Mouse (Mus musculus): ENCODE measurements around the gene Atf5. TPM values are rescaled to one million over a fixed set of nuclear protein-coding genes. Genes with fewer than 3 reads are reported as not detected.

The Atf5 gene
- polyA plus RNA-seq, 1 experiment from 2014 or later, result 3.3 TPM

DNA sequence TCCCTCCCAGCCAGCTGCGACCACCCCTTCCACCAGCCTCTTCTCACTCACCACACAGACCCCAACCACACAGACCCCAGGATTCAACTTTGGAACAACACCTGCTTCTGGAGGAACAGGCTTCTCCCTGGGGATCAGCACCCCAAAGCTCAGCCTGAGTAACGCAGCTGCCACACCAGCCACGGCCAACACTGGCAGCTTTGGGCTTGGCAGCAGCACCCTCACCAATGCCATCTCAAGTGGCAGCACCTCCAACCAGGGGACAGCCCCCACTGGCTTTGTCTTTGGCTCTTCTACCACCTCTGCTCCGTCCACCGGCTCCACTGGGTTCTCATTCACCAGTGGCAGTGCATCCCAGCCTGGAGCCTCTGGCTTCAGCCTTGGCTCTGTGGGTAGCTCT lies 12.2 kb upstream of the Atf5 start:
- Histone ChIP-seq H3K27me3 (ENCODE audit: control insufficient read depth, insufficient read depth, low read depth, low read length) (no peaks in the 10 kb centered on the region), H3K27ac (ENCODE audit: low read length) (no peak overlapping the region), H3K4me1 (replicated peaks; ENCODE audit: control insufficient read depth, insufficient read depth, low read length) (peaks cover 8% of the 10 kb centered on the region), H3K4me2 (ENCODE audit: low read depth, low read length) (no peak overlapping the region), H3K36me3 (ENCODE audit: control insufficient read depth, insufficient read depth, low read length) (peaks cover 29% of the 10 kb centered on the region), H3K4me3 (ENCODE audit: low read length) (no peak overlapping the region), H3K9ac (ENCODE audit: low read length) (no peak overlapping the region), H3K9me3 (ENCODE audit: control insufficient read depth, low read length) (no peaks in the 10 kb centered on the region)
- no peak for ATAC-seq (ENCODE audit: low read depth)
- 89% methylated on average over 5 of the region's 5 CpGs for WGBS

DNA sequence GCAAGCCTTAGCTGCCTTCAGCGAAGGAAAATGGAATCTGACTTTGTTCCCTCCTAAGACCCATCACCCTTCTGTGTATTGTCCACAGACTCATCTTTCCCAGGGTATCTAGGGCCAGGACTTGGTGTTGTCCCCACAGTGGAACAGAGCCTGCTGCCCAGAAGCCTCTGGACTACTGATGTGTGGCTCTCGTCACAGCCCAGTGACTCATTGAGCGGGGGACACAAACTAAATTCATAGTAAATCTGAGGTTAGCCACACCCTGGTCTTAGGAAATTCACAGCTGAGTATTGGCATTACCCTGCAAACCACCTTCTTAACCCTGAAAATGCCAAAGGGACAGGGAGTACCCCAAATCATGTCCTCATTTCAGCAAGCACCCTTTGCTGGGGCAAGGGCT lies 10.3 kb upstream of the Atf5 start:
- Histone ChIP-seq H3K4me2 (ENCODE audit: low read depth, low read length) (no peak overlapping the region), H3K4me3 (ENCODE audit: low read length) (no peak overlapping the region), H3K4me1 (replicated peaks; ENCODE audit: control insufficient read depth, insufficient read depth, low read length) (peaks cover 8% of the 10 kb centered on the region; the same call in 1 of the 2 replicates), H3K9ac (ENCODE audit: low read length) (no peak overlapping the region), H3K27ac (ENCODE audit: low read length) (no peak overlapping the region), H3K36me3 (ENCODE audit: control insufficient read depth, insufficient read depth, low read length) (peaks cover 29% of the 10 kb centered on the region), H3K27me3 (ENCODE audit: control insufficient read depth, insufficient read depth, low read depth, low read length) (no peaks in the 10 kb centered on the region), H3K9me3 (ENCODE audit: control insufficient read depth, low read length) (no peaks in the 10 kb centered on the region)
- 80% methylated on average over 3 of the region's 3 CpGs for WGBS
- no peak for ATAC-seq (ENCODE audit: low read depth)

DNA sequence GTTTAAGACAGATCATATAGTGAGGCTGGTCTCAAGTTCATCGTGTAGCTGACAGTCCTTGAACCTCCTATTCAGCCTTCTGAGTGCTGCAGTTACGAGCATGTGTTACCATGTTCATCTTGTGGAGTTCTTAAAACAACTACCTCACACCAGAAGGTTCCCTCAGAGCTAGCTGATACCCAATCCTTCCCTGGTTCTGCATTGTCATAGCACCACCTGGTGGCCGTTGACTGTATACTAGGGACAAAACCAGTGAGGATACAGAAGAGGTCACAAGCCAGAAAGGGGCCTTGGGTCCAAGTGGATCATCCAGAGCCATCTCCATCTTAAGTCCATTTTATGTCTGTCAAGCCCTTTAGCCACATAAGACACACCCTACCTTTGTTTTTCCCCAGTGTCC lies 8.4 kb upstream of the Atf5 start:
- Histone ChIP-seq H3K36me3 (ENCODE audit: control insufficient read depth, insufficient read depth, low read length) (peaks cover 13% of the 10 kb centered on the region), H3K9me3 (ENCODE audit: control insufficient read depth, low read length) (no peaks in the 10 kb centered on the region), H3K4me3 (ENCODE audit: low read length) (no peak overlapping the region), H3K27me3 (ENCODE audit: control insufficient read depth, insufficient read depth, low read depth, low read length) (no peaks in the 10 kb centered on the region), H3K27ac (ENCODE audit: low read length) (no peak overlapping the region), H3K4me1 (replicated peaks; ENCODE audit: control insufficient read depth, insufficient read depth, low read length) (peaks cover 13% of the 10 kb centered on the region), H3K9ac (ENCODE audit: low read length) (no peak overlapping the region), H3K4me2 (ENCODE audit: low read depth, low read length) (no peak overlapping the region)
- peak; percentile 46; the same call in 1 of the 2 replicates for ATAC-seq (ENCODE audit: low read depth)
- WGBS, result 16% methylated on average over 3 of the region's 3 CpGs

DNA sequence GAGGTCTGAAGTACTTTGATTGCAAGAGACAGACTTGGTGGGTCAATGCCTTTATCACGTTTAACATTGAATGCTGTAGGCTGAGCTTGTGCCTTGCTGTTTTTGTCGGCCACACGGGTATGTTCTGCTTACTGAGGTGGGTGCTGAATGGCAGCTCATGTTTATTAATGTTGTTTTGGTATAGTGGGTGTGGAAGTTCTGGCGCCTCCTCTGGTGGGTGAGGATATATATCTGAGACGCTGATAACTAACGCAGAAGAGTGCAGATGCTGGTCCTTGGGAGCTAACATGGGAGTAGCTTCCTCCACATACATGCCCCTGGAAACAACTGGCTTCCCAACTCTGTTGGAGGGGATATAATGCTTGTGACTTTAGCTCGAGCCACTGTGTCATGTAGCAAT lies 7.0 kb upstream of the Atf5 start:
- Histone ChIP-seq H3K27ac (ENCODE audit: low read length) (no peak overlapping the region), H3K27me3 (ENCODE audit: control insufficient read depth, insufficient read depth, low read depth, low read length) (no peaks in the 10 kb centered on the region), H3K4me3 (ENCODE audit: low read length) (no peak overlapping the region), H3K4me2 (ENCODE audit: low read depth, low read length) (no peak overlapping the region), H3K9ac (ENCODE audit: low read length) (no peak overlapping the region), H3K9me3 (ENCODE audit: control insufficient read depth, low read length) (no peaks in the 10 kb centered on the region), H3K4me1 (replicated peaks; ENCODE audit: control insufficient read depth, insufficient read depth, low read length) (peaks cover 25% of the 10 kb centered on the region), H3K36me3 (ENCODE audit: control insufficient read depth, insufficient read depth, low read length) (no peaks in the 10 kb centered on the region; the same call in 1 of the 2 replicates)
- no peak for ATAC-seq (ENCODE audit: low read depth)
- 43% methylated on average over 7 of the region's 7 CpGs for WGBS

DNA sequence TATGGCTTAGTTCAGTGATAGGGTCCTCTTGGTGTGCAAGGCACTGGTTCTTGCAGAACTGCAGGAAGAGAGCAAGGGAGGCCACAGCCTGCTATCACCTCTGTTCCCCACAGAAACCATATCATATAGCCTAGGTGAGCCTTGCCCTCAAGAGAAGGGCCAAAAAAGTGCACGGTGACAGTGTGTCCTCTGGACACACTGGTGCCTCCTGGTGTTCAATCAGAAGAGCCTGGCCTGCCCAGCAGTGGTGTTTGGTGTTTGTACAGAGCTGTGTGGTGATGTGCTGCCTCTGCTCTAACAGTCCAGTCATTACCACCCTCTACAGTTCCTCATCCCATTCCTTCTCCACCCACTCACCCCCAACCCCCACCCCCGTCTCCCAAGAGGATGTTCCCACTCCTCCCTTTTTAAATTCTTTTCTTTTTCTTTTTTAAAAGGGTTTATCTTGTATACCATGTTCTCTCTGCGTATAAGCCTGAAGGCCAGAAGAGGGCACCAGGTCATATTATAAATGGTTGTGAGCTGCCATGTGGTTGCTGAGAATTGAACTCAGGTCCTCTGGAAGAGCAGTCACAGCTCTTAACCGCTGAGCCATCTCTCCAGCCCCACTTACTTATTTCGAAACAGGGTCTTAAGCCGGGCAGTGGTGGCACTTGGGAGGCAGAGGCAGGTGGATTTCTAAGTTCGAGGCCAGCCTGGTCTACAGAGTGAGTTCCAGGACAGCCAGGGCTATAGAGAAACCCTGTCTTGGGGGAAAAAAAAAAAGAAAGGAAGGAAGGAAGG lies 5.4 kb upstream of the Atf5 start:
- H3K27ac ChIP-seq (ENCODE audit: low read length), result no peak overlapping the region
- no peak overlapping the region for H3K4me3 ChIP-seq (ENCODE audit: low read length)
- ATAC-seq (ENCODE audit: low read depth), result no peak
- H3K4me2 ChIP-seq (ENCODE audit: low read depth, low read length), result no peak overlapping the region
- no peaks in the 10 kb centered on the region for H3K27me3 ChIP-seq (ENCODE audit: control insufficient read depth, insufficient read depth, low read depth, low read length)
- H3K9me3 ChIP-seq (ENCODE audit: control insufficient read depth, low read length), result no peaks in the 10 kb centered on the region
- WGBS, result 76% methylated on average over 7 of the region's 7 CpGs
- peaks cover 35% of the 10 kb centered on the region for H3K4me1 ChIP-seq (replicated peaks; ENCODE audit: control insufficient read depth, insufficient read depth, low read length)
- no peaks in the 10 kb centered on the region; the same call in 1 of the 2 replicates for H3K36me3 ChIP-seq (ENCODE audit: control insufficient read depth, insufficient read depth, low read length)
- H3K9ac ChIP-seq (ENCODE audit: low read length), result no peak overlapping the region

DNA sequence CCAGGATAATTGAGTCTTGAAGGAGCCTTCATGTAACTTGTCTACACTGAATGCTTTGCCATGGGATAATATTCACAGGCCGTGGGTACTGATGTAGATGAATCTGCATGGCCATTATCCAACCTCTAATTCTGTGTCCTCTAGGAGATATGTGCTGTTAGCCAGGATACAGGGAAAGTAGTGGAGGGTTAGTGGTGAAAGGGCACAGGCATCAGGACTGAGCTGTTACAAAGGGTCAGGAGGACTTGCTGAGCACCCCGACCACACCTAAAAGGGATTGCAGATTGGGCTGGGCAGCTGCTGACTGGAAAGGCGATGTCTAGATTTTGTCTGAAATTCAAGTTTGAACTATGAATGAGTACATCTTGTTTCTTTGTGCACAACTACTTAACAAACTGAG lies 4.1 kb upstream of the Atf5 start:
- H3K9ac ChIP-seq (ENCODE audit: low read length), result no peak overlapping the region
- ATAC-seq (ENCODE audit: low read depth), result no peak
- no peak overlapping the region for H3K4me2 ChIP-seq (ENCODE audit: low read depth, low read length)
- no peaks in the 10 kb centered on the region for H3K9me3 ChIP-seq (ENCODE audit: control insufficient read depth, low read length)
- no peaks in the 10 kb centered on the region for H3K27me3 ChIP-seq (ENCODE audit: control insufficient read depth, insufficient read depth, low read depth, low read length)
- H3K27ac ChIP-seq (ENCODE audit: low read length), result no peak overlapping the region
- H3K4me1 ChIP-seq (replicated peaks; ENCODE audit: control insufficient read depth, insufficient read depth, low read length), result peaks cover 35% of the 10 kb centered on the region
- H3K36me3 ChIP-seq (ENCODE audit: control insufficient read depth, insufficient read depth, low read length), result no peaks in the 10 kb centered on the region
- WGBS, result 74% methylated on average over 3 of the region's 3 CpGs
- no peak overlapping the region for H3K4me3 ChIP-seq (ENCODE audit: low read length)

DNA sequence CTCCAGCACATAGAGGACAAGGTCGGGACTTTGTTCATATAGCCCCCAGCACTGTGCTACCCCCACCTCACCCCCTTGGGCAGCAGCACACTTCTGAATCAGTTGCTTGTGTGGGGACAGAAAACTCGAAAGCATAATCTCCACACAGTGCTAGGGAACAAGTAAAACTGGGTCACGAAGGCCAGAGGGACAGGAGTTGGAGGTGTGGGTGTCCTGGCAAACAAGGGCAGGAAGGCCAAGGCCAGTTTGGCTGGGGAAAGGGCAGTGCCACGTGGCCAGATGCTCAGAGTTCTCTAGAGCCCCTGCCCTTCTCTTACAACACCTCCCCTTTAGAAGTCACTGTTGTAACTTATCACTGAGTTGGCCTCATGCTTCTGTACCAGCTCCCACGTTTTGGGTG lies 3.4 kb upstream of the Atf5 start:
- ATAC-seq (ENCODE audit: low read depth), result no peak
- Histone ChIP-seq H3K27ac (ENCODE audit: low read length) (no peak overlapping the region), H3K9ac (ENCODE audit: low read length) (no peak overlapping the region), H3K27me3 (ENCODE audit: control insufficient read depth, insufficient read depth, low read depth, low read length) (no peaks in the 10 kb centered on the region), H3K4me3 (ENCODE audit: low read length) (no peak overlapping the region), H3K4me1 (replicated peaks; ENCODE audit: control insufficient read depth, insufficient read depth, low read length) (peaks cover 39% of the 10 kb centered on the region), H3K36me3 (ENCODE audit: control insufficient read depth, insufficient read depth, low read length) (no peaks in the 10 kb centered on the region), H3K9me3 (ENCODE audit: control insufficient read depth, low read length) (no peaks in the 10 kb centered on the region), H3K4me2 (ENCODE audit: low read depth, low read length) (no peak overlapping the region)
- 46% methylated on average over 5 of the region's 5 CpGs for WGBS

DNA sequence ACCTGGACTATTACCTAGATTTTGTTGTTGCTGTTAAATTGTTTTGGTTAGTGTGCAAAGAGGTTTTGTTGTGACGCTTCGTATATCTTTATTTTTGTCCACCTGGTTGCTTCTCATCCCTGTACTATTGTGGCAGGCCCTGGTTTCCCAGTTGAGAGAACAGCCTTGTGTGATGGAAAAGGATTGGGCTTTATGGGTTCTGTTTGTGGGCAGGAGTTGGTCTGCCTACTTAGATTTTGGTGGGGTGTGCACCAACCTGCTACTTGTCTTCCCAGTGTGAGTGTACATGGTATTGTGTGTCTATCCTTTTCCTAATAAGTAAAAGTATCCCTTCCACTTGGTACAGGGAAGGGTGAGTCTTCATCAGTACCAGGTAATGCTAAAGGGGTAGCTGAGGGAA lies 2.9 kb upstream of the Atf5 start:
- WGBS, result 81% methylated on average over 2 of the region's 2 CpGs
- no peak for ATAC-seq (ENCODE audit: low read depth)
- Histone ChIP-seq H3K27ac (ENCODE audit: low read length) (no peak overlapping the region), H3K4me2 (ENCODE audit: low read depth, low read length) (peak overlapping the region; percentile 88; the same call in 1 of the 2 replicates), H3K9ac (ENCODE audit: low read length) (no peak overlapping the region), H3K36me3 (ENCODE audit: control insufficient read depth, insufficient read depth, low read length) (no peaks in the 10 kb centered on the region), H3K27me3 (ENCODE audit: control insufficient read depth, insufficient read depth, low read depth, low read length) (no peaks in the 10 kb centered on the region), H3K4me1 (replicated peaks; ENCODE audit: control insufficient read depth, insufficient read depth, low read length) (peaks cover 37% of the 10 kb centered on the region), H3K4me3 (ENCODE audit: low read length) (no peak overlapping the region), H3K9me3 (ENCODE audit: control insufficient read depth, low read length) (no peaks in the 10 kb centered on the region)

DNA sequence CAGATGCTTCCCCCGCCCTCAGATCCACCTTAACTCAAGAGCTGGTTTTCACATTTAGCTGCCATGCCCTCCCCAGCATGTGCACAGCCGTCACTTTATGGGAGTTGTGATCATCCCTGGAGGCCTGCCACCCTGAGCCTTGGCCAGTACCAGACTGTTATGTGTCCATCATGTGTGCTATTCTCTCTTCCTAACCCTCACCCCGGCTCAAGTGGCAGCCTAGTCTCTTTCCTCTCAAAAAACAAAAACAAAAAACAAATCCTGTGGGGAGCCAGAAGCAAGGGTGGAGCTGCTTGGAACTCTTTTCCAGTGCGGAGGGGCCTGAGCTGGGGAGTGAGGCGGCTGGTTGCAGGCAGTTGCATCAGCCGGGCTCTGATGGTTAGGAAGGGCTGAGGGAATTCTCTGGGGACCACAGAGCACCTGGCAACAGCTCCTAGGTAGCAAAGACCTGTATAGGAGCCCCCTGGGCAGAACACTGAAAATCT lies 2.3 kb upstream of the Atf5 start:
- Histone ChIP-seq H3K9ac (ENCODE audit: low read length) (peak overlapping the region; percentile 54), H3K27ac (ENCODE audit: low read length) (peak overlapping the region; percentile 27; the same call in 1 of the 2 replicates)
- WGBS, result 35% methylated on average over 6 of the region's 6 CpGs

More for the DNA sequence above, 2.3 kb upstream of the Atf5 start:
- no peaks in the 10 kb centered on the region for H3K27me3 ChIP-seq (ENCODE audit: control insufficient read depth, insufficient read depth, low read depth, low read length)
- no peak for ATAC-seq (ENCODE audit: low read depth)
- peaks cover 36% of the 10 kb centered on the region for H3K4me1 ChIP-seq (replicated peaks; ENCODE audit: control insufficient read depth, insufficient read depth, low read length)
- peak overlapping the region; percentile 83 for H3K4me3 ChIP-seq (ENCODE audit: low read length)
- peaks cover 3% of the 10 kb centered on the region; the same call in 1 of the 2 replicates for H3K36me3 ChIP-seq (ENCODE audit: control insufficient read depth, insufficient read depth, low read length)
- peak overlapping the region; percentile 88 for H3K4me2 ChIP-seq (ENCODE audit: low read depth, low read length)
- H3K9me3 ChIP-seq (ENCODE audit: control insufficient read depth, low read length), result no peaks in the 10 kb centered on the region

Measured in lung, embryonic 16.5 days (tissue).